Mouse (Mus musculus) C2C12 (cell line): Measurements from ENCODE around the gene Pcgf3. TPM values are rescaled to one million over a fixed set of nuclear protein-coding genes. Genes with fewer than 3 reads are reported as not detected.

Experiments used
- H3K27me3 ChIP-seq: one replicate; pipeline ENCODE4 v1.6.1; 2011; ENCODE audit not compliant: control insufficient read depth, insufficient read depth, insufficient read length
- H3K36me3 ChIP-seq: one replicate; pipeline ENCODE4 v1.6.1; 2011; ENCODE audit not compliant: control insufficient read depth, insufficient read depth
- H3K4me3 ChIP-seq: one replicate; pipeline ENCODE4 v1.5.1; 2011; ENCODE audit warnings: mild to moderate bottlenecking, control low read depth; ENCODE audit not compliant: poor library complexity, insufficient read depth, severe bottlenecking
- H3K79me2 ChIP-seq: one replicate; pipeline ENCODE4 v1.6.1; 2011; ENCODE audit not compliant: control insufficient read depth, insufficient read depth
- H3K79me3 ChIP-seq: one replicate; pipeline ENCODE4 v1.6.1; 2011; ENCODE audit warnings: low read depth, control low read depth
- H3ac ChIP-seq: one replicate; pipeline ENCODE3; 2011; ENCODE audit warnings: low read depth; ENCODE audit not compliant: control insufficient read depth, insufficient read length
- CTCF ChIP-seq: IDR thresholded peaks from one replicate; pipeline ENCODE4 v1.5.1; 2011; ENCODE audit not compliant: control insufficient read depth, insufficient read depth, insufficient read length
- polyA plus RNA-seq: library from polyadenylated mRNA; unstranded; fragments of >200 nt; fragmentation: generic; extraction: Trizol; gene quantifications from one replicate; pipeline ENCODE4 v1.2.1, GENCODE M21; 2012; ENCODE audit warnings: missing spikeins

Gene Pcgf3
- polyA plus RNA-seq, 1 experiment = 14.4 TPM

- Histone ChIP-seq H3K36me3 (no peaks in the 10 kb centered on the region), H3K4me3 (no peak overlapping the region), H3K79me3 (no peaks in the 10 kb centered on the region), H3ac (no peak overlapping the region), H3K79me2 (no peaks in the 10 kb centered on the region), H3K27me3 (peaks cover 12% of the 10 kb centered on the region)
- TF ChIP-seq CTCF = no peak
Observed at GRCm38 (mm10) chr5:108554041-108554440, 93.0 kb downstream of the Pcgf3 start.

Other genes with a start within 250 kb of the Pcgf3 start
- gene Dr1, start 192.3 kb upstream of the Pcgf3 start, polyA plus RNA-seq = 13.0 TPM
- gene Pigg, start 148.6 kb upstream of the Pcgf3 start, polyA plus RNA-seq = 1.8 TPM
- gene Gm42517, start 93.3 kb upstream of the Pcgf3 start, polyA plus RNA-seq = 1.1 TPM
- gene Pde6b, start 72.8 kb upstream of the Pcgf3 start, polyA plus RNA-seq = 0.01 TPM
- gene Atp5k, start 26.8 kb upstream of the Pcgf3 start, polyA plus RNA-seq = 1,015 TPM
- 0.25 TPM for gene Mfsd7a, start 12.3 kb upstream of the Pcgf3 start, polyA plus RNA-seq
- gene Cplx1, start 88.8 kb downstream of the Pcgf3 start, polyA plus RNA-seq = not detected
- 44.0 TPM for gene Gak, start 168.5 kb downstream of the Pcgf3 start, polyA plus RNA-seq
- gene Tmem175, start 168.5 kb downstream of the Pcgf3 start, polyA plus RNA-seq = 9.1 TPM
- gene Idua, start 199.1 kb downstream of the Pcgf3 start, polyA plus RNA-seq = 1.1 TPM
- 4.7 TPM for gene Dgkq, start 208.4 kb downstream of the Pcgf3 start, polyA plus RNA-seq
- 0.11 TPM for gene Slc26a1, start 214.3 kb downstream of the Pcgf3 start, polyA plus RNA-seq
- gene Fgfrl1, start 231.2 kb downstream of the Pcgf3 start, polyA plus RNA-seq = 30.9 TPM